Mouse (Mus musculus) thymus, adult 2 months (tissue): ENCODE measurements around the gene Tmem202.

Experiments
- CTCF ChIP-seq: fragments of 200-500 bp; IDR thresholded peaks from 2 replicates; pipeline ENCODE4 v1.5.1; 2012; ENCODE audit warnings: mild to moderate bottlenecking, control low read depth, low read length, moderate library complexity, borderline replicate concordance; ENCODE audit not compliant: control insufficient read depth, poor library complexity, insufficient read depth; ENCODE audit errors: extremely low read depth
- POLR2A ChIP-seq: fragments of 200-500 bp; IDR thresholded peaks from 2 replicates; pipeline ENCODE4 v1.6.1; 2012; ENCODE audit warnings: mild to moderate bottlenecking, low read length, control low read depth, moderate library complexity; ENCODE audit not compliant: control insufficient read depth, poor library complexity, insufficient read depth; ENCODE audit errors: extremely low read depth

- TF ChIP-seq CTCF (no peak), POLR2A (no peak)
Observed at GRCm38 (mm10) chr9:59577844-59578504, 38.3 kb upstream of the Tmem202 start, which contains the start of gene Celf6.
